Mouse (Mus musculus) heart, adult 2 months (tissue): Measurements from ENCODE around the gene Tspan17.

ENCODE experiments used
- CTCF ChIP-seq: fragments of 200-600 bp; IDR thresholded peaks from 2 replicates; pipeline ENCODE4 v1.8.1; 2022; ENCODE audit warnings: antibody characterized with exemption, mild to moderate bottlenecking, moderate library complexity
- EP300 ChIP-seq: fragments of 200-500 bp; IDR thresholded peaks from 2 replicates; pipeline ENCODE4 v1.6.1; 2011; ENCODE audit warnings: low read depth, low read length, control low read depth; ENCODE audit not compliant: insufficient read depth

GRCm38 (mm10) chr13:54758045-54758755 lies 31.0 kb upstream of the Tspan17 start:
- peak; percentile 61 for TF ChIP-seq CTCF
- no peak for TF ChIP-seq EP300
